Mouse (Mus musculus): ENCODE data around the gene Ube4b. TPM values are rescaled to one million over a fixed set of nuclear protein-coding genes. Genes with fewer than 3 reads are reported as not detected.
A peak's percentile ranks its signal among the peaks of the same experiment; 100 is the strongest.

The Ube4b gene
- total and polyA plus RNA-seq, 2 experiments from 2014 or later, result 47.6 to 93.3 TPM

DNA sequence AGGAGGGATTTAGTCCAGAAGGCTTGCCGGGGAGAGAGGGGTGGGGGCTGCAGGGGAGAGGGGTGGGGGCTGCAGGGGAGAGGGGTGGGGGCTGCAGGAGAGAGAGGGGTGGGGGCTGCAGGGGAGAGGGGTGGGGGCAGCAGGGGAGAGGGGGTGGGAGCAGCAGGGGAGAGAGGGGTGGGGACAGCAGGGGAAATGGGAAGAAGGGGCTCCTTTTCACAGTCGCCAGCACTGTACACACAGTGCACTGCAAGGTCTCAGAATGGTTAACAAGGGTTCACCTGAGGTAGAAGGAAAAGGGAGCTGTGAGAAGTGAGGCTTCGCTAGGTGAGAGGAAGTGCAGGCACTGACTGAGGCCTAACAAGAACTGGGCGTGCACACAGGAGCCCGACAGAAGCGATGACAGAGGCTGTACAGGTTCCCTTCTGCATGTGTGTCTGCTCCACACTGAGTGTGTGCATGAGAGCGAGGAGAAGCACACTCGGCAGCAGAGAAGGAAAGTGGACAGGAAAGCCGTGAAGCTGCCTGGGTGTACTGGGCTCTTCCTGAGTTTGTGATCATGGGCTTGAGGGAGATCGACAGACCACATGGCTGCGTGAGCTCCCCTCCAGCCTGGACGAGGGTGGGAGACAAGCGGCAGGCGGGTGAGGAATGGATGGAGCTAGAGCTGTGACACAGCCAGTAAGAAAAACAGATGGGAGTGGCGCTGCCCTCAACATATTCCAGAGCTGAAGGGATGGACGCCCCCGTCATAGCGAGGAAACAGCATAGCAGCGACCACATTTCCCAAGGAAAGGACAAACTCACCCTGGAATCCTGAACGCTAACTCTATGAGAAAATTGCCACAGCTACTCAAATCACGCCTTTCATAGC, 29.9 kb downstream of the Ube4b start:
- DNase-seq (peak; percentile 21), ATAC-seq (peak; percentile 67)
- Histone ChIP-seq H3K27ac (ENCODE audit: low read depth, low read length) (peak overlapping the region; percentile 64), H3K27me3 (ENCODE audit: insufficient read depth, low read length) (no peaks in the 10 kb centered on the region), H3K4me3 (ENCODE audit: low read depth, low read length) (no peak overlapping the region), H3K9me3 (ENCODE audit: low read length) (no peaks in the 10 kb centered on the region), H3K4me1 (ENCODE audit: insufficient read depth) (no peaks in the 10 kb centered on the region), H3K9ac (no peak overlapping the region), H3K36me3 (ENCODE audit: insufficient read depth) (peaks cover 10% of the 10 kb centered on the region), H3K4me2 (ENCODE audit: low read depth) (no peak overlapping the region)
- WGBS, result 62% methylated on average over 21 of the region's 21 CpGs
- no peak for TF ChIP-seq CTCF (IDR thresholded peaks at IDR 0.05; ENCODE audit: low read depth)

DNA sequence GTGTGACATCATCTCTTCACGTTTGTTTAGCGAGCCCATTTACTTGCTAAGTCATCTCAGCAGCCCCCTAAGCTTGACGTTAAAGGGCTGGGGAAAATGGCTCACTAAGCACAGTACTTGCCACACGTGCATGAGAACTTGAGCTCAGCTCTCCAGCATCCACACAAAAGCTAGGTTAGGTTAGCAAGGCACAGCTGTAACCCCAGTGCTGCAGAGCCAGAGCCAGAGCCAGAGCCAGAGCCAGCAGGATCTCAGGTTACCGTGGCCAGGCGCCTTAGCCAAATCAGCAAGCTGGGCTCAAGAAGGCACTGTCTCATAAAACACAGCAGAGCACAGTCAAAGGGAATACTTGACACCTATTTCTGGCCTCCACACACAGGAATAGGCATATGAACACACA, 31.0 kb downstream of the Ube4b start:
- no peak for ATAC-seq
- no peak for DNase-seq
- no peaks in the 10 kb centered on the region for H3K4me1 ChIP-seq (ENCODE audit: insufficient read depth)
- no peak overlapping the region for H3K9ac ChIP-seq
- TF ChIP-seq CTCF (IDR thresholded peaks at IDR 0.05; ENCODE audit: low read depth), result no peak
- no peak overlapping the region for H3K4me2 ChIP-seq (ENCODE audit: low read depth)
- H3K36me3 ChIP-seq (ENCODE audit: insufficient read depth), result peaks cover 17% of the 10 kb centered on the region
- 65% methylated on average over 6 of the region's 6 CpGs for WGBS
- H3K27ac ChIP-seq (ENCODE audit: low read depth, low read length), result no peak overlapping the region
- H3K9me3 ChIP-seq (ENCODE audit: low read length), result no peaks in the 10 kb centered on the region
- H3K4me3 ChIP-seq (ENCODE audit: low read depth, low read length), result no peak overlapping the region
- H3K27me3 ChIP-seq (ENCODE audit: insufficient read depth, low read length), result no peaks in the 10 kb centered on the region

DNA sequence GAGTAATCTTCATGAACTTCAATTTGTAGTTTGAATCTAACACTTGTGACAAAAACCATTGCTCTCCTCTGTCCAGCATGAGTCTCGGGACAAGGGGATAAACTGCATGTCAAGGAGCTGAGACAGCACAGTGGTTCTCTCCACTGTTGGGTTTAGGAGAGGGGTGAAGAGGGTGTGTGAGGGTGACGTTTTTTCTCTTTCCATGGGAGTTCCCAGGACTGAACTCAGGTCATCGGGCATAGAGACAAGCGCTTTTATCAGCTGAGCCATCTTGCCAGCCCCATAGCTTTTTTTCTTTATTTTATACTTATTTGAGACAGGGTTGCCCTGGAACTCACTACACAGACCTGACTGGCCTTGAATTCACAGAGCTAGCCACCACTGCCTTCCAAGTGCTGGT, 32.3 kb downstream of the Ube4b start:
- Histone ChIP-seq H3K9me3 (ENCODE audit: low read length) (no peaks in the 10 kb centered on the region), H3K36me3 (ENCODE audit: insufficient read depth) (peaks cover 17% of the 10 kb centered on the region), H3K9ac (no peak overlapping the region), H3K4me2 (ENCODE audit: low read depth) (no peak overlapping the region), H3K4me1 (ENCODE audit: insufficient read depth) (no peaks in the 10 kb centered on the region), H3K27me3 (ENCODE audit: insufficient read depth, low read length) (no peaks in the 10 kb centered on the region), H3K4me3 (ENCODE audit: low read depth, low read length) (no peak overlapping the region), H3K27ac (ENCODE audit: low read depth, low read length) (no peak overlapping the region)
- WGBS, result 79% methylated on average over 4 of the region's 4 CpGs
- no peak for TF ChIP-seq CTCF (IDR thresholded peaks at IDR 0.05; ENCODE audit: low read depth)
- DNase-seq (no peak), ATAC-seq (no peak)

GRCm38 (mm10) chr4:149393311-149393995, 33.1 kb downstream of the Ube4b start:
- no peak for DNase-seq
- H3K4me1 ChIP-seq (ENCODE audit: insufficient read depth), result no peaks in the 10 kb centered on the region
- no peaks in the 10 kb centered on the region for H3K27me3 ChIP-seq (ENCODE audit: insufficient read depth, low read length)
- WGBS, result 89% methylated on average over 12 of the region's 12 CpGs
- no peak overlapping the region for H3K4me3 ChIP-seq (ENCODE audit: low read depth, low read length)
- H3K9me3 ChIP-seq (ENCODE audit: low read length), result no peaks in the 10 kb centered on the region
- H3K36me3 ChIP-seq (ENCODE audit: insufficient read depth), result peaks cover 15% of the 10 kb centered on the region
- no peak for ATAC-seq
- no peak overlapping the region for H3K4me2 ChIP-seq (ENCODE audit: low read depth)
- TF ChIP-seq CTCF (IDR thresholded peaks at IDR 0.05; ENCODE audit: low read depth), result no peak
- H3K27ac ChIP-seq (ENCODE audit: low read depth, low read length), result no peak overlapping the region
- no peak overlapping the region for H3K9ac ChIP-seq

DNA sequence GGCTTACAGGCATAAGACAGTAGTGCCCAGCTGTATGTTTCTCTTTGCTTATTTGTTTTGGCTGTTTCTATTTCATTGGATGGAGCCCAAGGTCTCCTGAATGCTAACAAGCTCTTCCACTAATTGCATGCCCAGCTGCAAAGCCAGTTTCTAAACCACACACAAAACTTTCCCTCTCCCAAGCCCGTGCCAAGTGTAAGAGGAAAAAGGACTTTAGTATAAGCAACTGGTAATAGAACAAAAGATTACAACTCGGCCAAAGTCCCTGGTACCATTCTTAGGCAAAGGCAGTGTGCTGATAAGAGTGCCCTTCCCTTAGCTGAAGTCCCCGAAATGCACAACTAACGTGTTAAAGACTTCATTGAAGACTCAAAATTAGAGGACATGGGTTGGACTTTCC, 34.2 kb downstream of the Ube4b start:
- no peak overlapping the region for H3K4me3 ChIP-seq (ENCODE audit: low read depth, low read length)
- TF ChIP-seq CTCF (IDR thresholded peaks at IDR 0.05; ENCODE audit: low read depth), result no peak
- H3K4me2 ChIP-seq (ENCODE audit: low read depth), result no peak overlapping the region
- no peak for DNase-seq
- H3K4me1 ChIP-seq (ENCODE audit: insufficient read depth), result no peaks in the 10 kb centered on the region
- ATAC-seq, result no peak
- 36% methylated on average over 4 of the region's 4 CpGs for WGBS
- H3K9me3 ChIP-seq (ENCODE audit: low read length), result no peaks in the 10 kb centered on the region
- H3K9ac ChIP-seq, result no peak overlapping the region
- H3K27ac ChIP-seq (ENCODE audit: low read depth, low read length), result no peak overlapping the region; the same call in 1 of the 2 replicates
- peaks cover 9% of the 10 kb centered on the region; the same call in 1 of the 2 replicates for H3K36me3 ChIP-seq (ENCODE audit: insufficient read depth)
- H3K27me3 ChIP-seq (ENCODE audit: insufficient read depth, low read length), result no peaks in the 10 kb centered on the region

- Histone ChIP-seq H3K4me3 (ENCODE audit: low read depth, low read length) (no peak overlapping the region), H3K36me3 (ENCODE audit: insufficient read depth) (peaks cover 66% of the 10 kb centered on the region), H3K4me2 (ENCODE audit: low read depth) (no peak overlapping the region), H3K27ac (ENCODE audit: low read depth, low read length) (no peak overlapping the region), H3K27me3 (ENCODE audit: insufficient read depth, low read length) (no peaks in the 10 kb centered on the region), H3K9ac (no peak overlapping the region), H3K9me3 (ENCODE audit: low read length) (no peaks in the 10 kb centered on the region), H3K4me1 (ENCODE audit: insufficient read depth) (no peaks in the 10 kb centered on the region)
- DNase-seq (no peak), ATAC-seq (no peak)
- WGBS, result 89% methylated on average over 7 of the region's 7 CpGs
- no peak for TF ChIP-seq CTCF (IDR thresholded peaks at IDR 0.05; ENCODE audit: low read depth)
Measured at GRCm38 (mm10) chr4:149381001-149381400, 45.5 kb downstream of the Ube4b start.

GRCm38 (mm10) chr4:149379881-149380280, 46.7 kb downstream of the Ube4b start:
- Histone ChIP-seq H3K27me3 (ENCODE audit: insufficient read depth, low read length) (no peaks in the 10 kb centered on the region), H3K4me2 (ENCODE audit: low read depth) (no peak overlapping the region), H3K4me3 (ENCODE audit: low read depth, low read length) (no peak overlapping the region), H3K36me3 (ENCODE audit: insufficient read depth) (peaks cover 66% of the 10 kb centered on the region), H3K27ac (ENCODE audit: low read depth, low read length) (no peak overlapping the region), H3K4me1 (ENCODE audit: insufficient read depth) (no peaks in the 10 kb centered on the region), H3K9me3 (ENCODE audit: low read length) (no peaks in the 10 kb centered on the region), H3K9ac (no peak overlapping the region)
- 90% methylated on average over 17 of the region's 17 CpGs for WGBS
- TF ChIP-seq CTCF (IDR thresholded peaks at IDR 0.05; ENCODE audit: low read depth), result no peak
- ATAC-seq (no peak), DNase-seq (no peak)
